Mouse (Mus musculus) heart, embryonic 16.5 days (tissue): ENCODE measurements around the gene Necap2. TPM values are rescaled to one million over a fixed set of nuclear protein-coding genes. Genes with fewer than 3 reads are reported as not detected.
A peak's percentile ranks its signal among the peaks of the same experiment; 100 is the strongest.

Source experiments
- ATAC-seq: fragments of 200-750 bp; cut with Nextera tagmentation; replicated peaks from 2 replicates; pipeline ENCODE4 v1.8.0; 2017; ENCODE audit warnings: moderate number of reproducible peaks; ENCODE audit not compliant: insufficient read depth, low FRiP score; ENCODE audit errors: extremely low read depth
- H3K27ac ChIP-seq: fragments of 300-500 bp; sonication (generic); 2 replicates; pipeline ENCODE4 v1.5.1; 2014; ENCODE audit warnings: mild to moderate bottlenecking, low read length, control low read depth, moderate library complexity
- H3K27me3 ChIP-seq: fragments of 300-500 bp; sonication (generic); 2 replicates; pipeline ENCODE4 v1.6.1; 2014; ENCODE audit warnings: low read length, mixed read lengths; ENCODE audit not compliant: control insufficient read depth, insufficient read depth
- H3K36me3 ChIP-seq: fragments of 300-500 bp; sonication (generic); 2 replicates; pipeline ENCODE4 v1.6.1; 2014; ENCODE audit not compliant: control insufficient read depth, insufficient read depth
- H3K4me1 ChIP-seq: fragments of 300-500 bp; sonication (generic); 2 replicates; pipeline ENCODE4 v1.6.1; 2014; ENCODE audit warnings: low read length, mixed read lengths; ENCODE audit not compliant: control insufficient read depth, insufficient read depth
- H3K4me2 ChIP-seq: fragments of 300-500 bp; sonication (generic); 2 replicates; pipeline ENCODE4 v1.6.1; 2014; ENCODE audit warnings: low read depth, mild to moderate bottlenecking, control low read depth, low read length
- H3K4me3 ChIP-seq: fragments of 300-500 bp; sonication (generic); 2 replicates; pipeline ENCODE4 v1.5.1; 2014; ENCODE audit warnings: mild to moderate bottlenecking, control low read depth, low read length
- H3K9ac ChIP-seq: fragments of 300-500 bp; sonication (generic); 2 replicates; pipeline ENCODE4 v1.6.1; 2014; ENCODE audit warnings: low read length, control low read depth
- H3K9me3 ChIP-seq: fragments of 300-500 bp; sonication (generic); replicated peaks from 2 replicates; pipeline ENCODE4 v1.6.1; 2016; ENCODE audit warnings: low read length; ENCODE audit not compliant: control insufficient read depth
- whole genome bisulfite sequencing: fragments of 180-500 bp; shearing (Covaris S2); extraction: QIAGEN DNeasy Blood & Tissue Kit; methylation state at CpG from one replicate; pipeline ENCODE4 v1.1.7; 2014; 5-methylcytosine and 5-hydroxymethylcytosine counted together
- polyA plus RNA-seq: library from polyadenylated mRNA; unstranded; fragments of >200 nt; fragmentation: Nextera tagmentation; extraction: Ambion mirVana; gene quantifications from 2 replicates; pipeline ENCODE4 v1.2.1, GENCODE M21; 2015

The Necap2 gene
- polyA plus RNA-seq, 1 experiment from 2014 or later = 49.8 TPM

GRCm38 (mm10) chr4:141086862-141087261, 8.7 kb upstream of the Necap2 start:
- no peak for ATAC-seq
- Histone ChIP-seq H3K27me3 (no peaks in the 10 kb centered on the region), H3K4me3 (no peak overlapping the region), H3K27ac (no peak overlapping the region), H3K9me3 (no peaks in the 10 kb centered on the region), H3K4me1 (no peaks in the 10 kb centered on the region), H3K36me3 (no peaks in the 10 kb centered on the region), H3K4me2 (no peak overlapping the region), H3K9ac (no peak overlapping the region)
- 54% methylated on average over 10 of the region's 10 CpGs for WGBS

- ATAC-seq = no peak
- Histone ChIP-seq H3K27me3 (no peaks in the 10 kb centered on the region), H3K9ac (no peak overlapping the region), H3K9me3 (no peaks in the 10 kb centered on the region; the same call in 1 of the 2 replicates), H3K36me3 (no peaks in the 10 kb centered on the region; the same call in 1 of the 2 replicates), H3K4me1 (peaks cover 22% of the 10 kb centered on the region), H3K4me3 (peak overlapping the region; percentile 100), H3K4me2 (no peak overlapping the region), H3K27ac (no peak overlapping the region)
- 70% methylated on average over 18 of the region's 18 CpGs for WGBS
Observed at GRCm38 (mm10) chr4:141078510-141079137, 467 bp upstream of the Necap2 start.

- H3K4me3 ChIP-seq = peak overlapping the region; percentile 100
- no peak for ATAC-seq
- 65% methylated on average over 17 of the region's 17 CpGs for WGBS
- peak overlapping the region; percentile 7 for H3K27ac ChIP-seq
- H3K9ac ChIP-seq = peak overlapping the region; percentile 99
- no peaks in the 10 kb centered on the region; the same call in 1 of the 2 replicates for H3K9me3 ChIP-seq
- peak overlapping the region; percentile 96 for H3K4me2 ChIP-seq
- H3K36me3 ChIP-seq = peaks cover 4% of the 10 kb centered on the region; the same call in 1 of the 2 replicates
- no peaks in the 10 kb centered on the region for H3K27me3 ChIP-seq
- H3K4me1 ChIP-seq = peaks cover 30% of the 10 kb centered on the region
Observed at GRCm38 (mm10) chr4:141076761-141077506, 1.2 kb downstream of the Necap2 start.

GRCm38 (mm10) chr4:141074109-141074508, 4.0 kb downstream of the Necap2 start:
- no peaks in the 10 kb centered on the region for H3K27me3 ChIP-seq
- H3K4me2 ChIP-seq = peak overlapping the region; percentile 0; the same call in 1 of the 2 replicates
- peaks cover 13% of the 10 kb centered on the region for H3K36me3 ChIP-seq
- H3K4me1 ChIP-seq = peaks cover 30% of the 10 kb centered on the region
- no peak overlapping the region for H3K9ac ChIP-seq
- no peaks in the 10 kb centered on the region for H3K9me3 ChIP-seq
- 67% methylated on average over 4 of the region's 4 CpGs for WGBS
- H3K4me3 ChIP-seq = no peak overlapping the region
- ATAC-seq = 0 out of 2 replicates have a peak, but pooled peaks have one; percentile 1
- peak overlapping the region; percentile 79 for H3K27ac ChIP-seq

GRCm38 (mm10) chr4:141073661-141074060, 4.5 kb downstream of the Necap2 start:
- Histone ChIP-seq H3K4me1 (peaks cover 32% of the 10 kb centered on the region), H3K4me3 (no peak overlapping the region; the same call in 1 of the 2 replicates), H3K9me3 (no peaks in the 10 kb centered on the region), H3K27ac (peak overlapping the region; percentile 79), H3K9ac (0 out of 2 replicates have a peak overlapping the region, but pooled peaks have one; percentile 13), H3K36me3 (peaks cover 16% of the 10 kb centered on the region), H3K4me2 (peak overlapping the region; percentile 0), H3K27me3 (no peaks in the 10 kb centered on the region)
- 34% methylated on average over 9 of the region's 9 CpGs for WGBS
- peak; percentile 67 for ATAC-seq

- no peak for ATAC-seq
- Histone ChIP-seq H3K9me3 (no peaks in the 10 kb centered on the region), H3K4me2 (no peak overlapping the region), H3K9ac (no peak overlapping the region), H3K4me1 (peaks cover 43% of the 10 kb centered on the region), H3K27me3 (no peaks in the 10 kb centered on the region), H3K36me3 (peaks cover 27% of the 10 kb centered on the region), H3K4me3 (no peak overlapping the region), H3K27ac (no peak overlapping the region)
- WGBS = 89% methylated on average over 11 of the region's 11 CpGs
Observed at GRCm38 (mm10) chr4:141072502-141072901, 5.7 kb downstream of the Necap2 start.

- WGBS = 60% methylated on average over 4 of the region's 4 CpGs
- no peak for ATAC-seq
- peaks cover 42% of the 10 kb centered on the region for H3K4me1 ChIP-seq
- H3K9ac ChIP-seq = no peak overlapping the region
- peaks cover 42% of the 10 kb centered on the region for H3K36me3 ChIP-seq
- H3K27ac ChIP-seq = no peak overlapping the region
- no peak overlapping the region for H3K4me3 ChIP-seq
- H3K27me3 ChIP-seq = no peaks in the 10 kb centered on the region
- no peaks in the 10 kb centered on the region for H3K9me3 ChIP-seq
- no peak overlapping the region for H3K4me2 ChIP-seq
Observed at GRCm38 (mm10) chr4:141069731-141070130, 8.4 kb downstream of the Necap2 start.

GRCm38 (mm10) chr4:141068655-141069054, 9.5 kb downstream of the Necap2 start:
- ATAC-seq = no peak
- Histone ChIP-seq H3K9me3 (no peaks in the 10 kb centered on the region), H3K36me3 (peaks cover 42% of the 10 kb centered on the region), H3K4me2 (no peak overlapping the region), H3K27ac (no peak overlapping the region), H3K4me1 (peaks cover 42% of the 10 kb centered on the region), H3K9ac (no peak overlapping the region), H3K27me3 (no peaks in the 10 kb centered on the region), H3K4me3 (no peak overlapping the region)
- WGBS = 48% methylated on average over 8 of the region's 8 CpGs

GRCm38 (mm10) chr4:141067516-141068046, 10.6 kb downstream of the Necap2 start:
- no peaks in the 10 kb centered on the region for H3K27me3 ChIP-seq
- H3K9ac ChIP-seq = no peak overlapping the region
- WGBS = 55% methylated on average over 9 of the region's 9 CpGs
- peak overlapping the region; percentile 62 for H3K27ac ChIP-seq
- no peak for ATAC-seq
- no peak overlapping the region for H3K4me3 ChIP-seq
- peaks cover 42% of the 10 kb centered on the region for H3K36me3 ChIP-seq
- peaks cover 34% of the 10 kb centered on the region for H3K4me1 ChIP-seq
- H3K9me3 ChIP-seq = no peaks in the 10 kb centered on the region
- no peak overlapping the region for H3K4me2 ChIP-seq
